Mouse (Mus musculus) kidney, embryonic 16.5 days (tissue): ENCODE results near the gene Slc37a1. TPM values are rescaled to one million over a fixed set of nuclear protein-coding genes. Genes with fewer than 3 reads are reported as not detected.

Experiments used
- polyA plus RNA-seq: library from polyadenylated mRNA; unstranded; fragments of >200 nt; fragmentation: Nextera tagmentation; extraction: Ambion mirVana; gene quantifications from 2 replicates; pipeline ENCODE4 v1.2.1, GENCODE M21; 2015

Slc37a1 gene
- polyA plus RNA-seq, 1 experiment from 2014 or later: 2.8 TPM

Other genes with a start within 250 kb of the Slc37a1 start
- 8.5 and 9.2 TPM in 2 replicates for gene Abcg1, start 229.1 kb upstream of the Slc37a1 start, polyA plus RNA-seq
- gene Tff3, start 157.1 kb upstream of the Slc37a1 start, polyA plus RNA-seq: 0.36 and 0.41 TPM in 2 replicates
- 2.1 and 2.3 TPM in 2 replicates for gene Tff2, start 142.5 kb upstream of the Slc37a1 start, polyA plus RNA-seq
- gene Tff1, start 121.5 kb upstream of the Slc37a1 start, polyA plus RNA-seq: 0.35 TPM in 1 of 2 replicates, not detected in the other
- not detected in 2 replicates for gene Tmprss3, start 87.8 kb upstream of the Slc37a1 start, polyA plus RNA-seq
- 0.28 and 0.40 TPM in 2 replicates for gene Ubash3a, start 78.9 kb upstream of the Slc37a1 start, polyA plus RNA-seq
- gene Rsph1, start 9.4 kb upstream of the Slc37a1 start, polyA plus RNA-seq: 2.0 and 2.3 TPM in 2 replicates
- 34.9 and 36.5 TPM in 2 replicates for gene Pde9a, start 99.4 kb downstream of the Slc37a1 start, polyA plus RNA-seq
- gene Wdr4, start 233.2 kb downstream of the Slc37a1 start, polyA plus RNA-seq: 51.6 and 57.8 TPM in 2 replicates
- gene Ndufv3, start 233.3 kb downstream of the Slc37a1 start, polyA plus RNA-seq: 262 and 271 TPM in 2 replicates